Mouse (Mus musculus): ENCODE data around the gene Podxl2.

Podxl2 gene

GRCm38 (mm10) chr6:88886417-88886967 is 11.6 kb upstream of the Podxl2 start:
- DNase-seq (ENCODE audit: low spot score), result no peak

- no peak for DNase-seq (ENCODE audit: low spot score)
Measured at GRCm38 (mm10) chr6:88885644-88886416, 11.0 kb upstream of the Podxl2 start.

GRCm38 (mm10) chr6:88884690-88885089 is 9.8 kb upstream of the Podxl2 start:
- DNase-seq (ENCODE audit: low spot score), result no peak

- no peak for DNase-seq (ENCODE audit: low spot score)
Measured at GRCm38 (mm10) chr6:88884195-88884594, 9.4 kb upstream of the Podxl2 start.

- no peak for DNase-seq (ENCODE audit: low spot score)
Measured at GRCm38 (mm10) chr6:88881334-88881733, 6.5 kb upstream of the Podxl2 start.

- no peak for DNase-seq (ENCODE audit: low spot score)
Measured at GRCm38 (mm10) chr6:88879471-88879870, 4.6 kb upstream of the Podxl2 start.

- DNase-seq (ENCODE audit: low spot score), result no peak
Measured at GRCm38 (mm10) chr6:88873965-88874867, 628 bp downstream of the Podxl2 start.

- DNase-seq (ENCODE audit: low spot score), result no peak
Measured at GRCm38 (mm10) chr6:88872811-88873210, 2.0 kb downstream of the Podxl2 start.

- no peak for DNase-seq (ENCODE audit: low spot score)
Measured at GRCm38 (mm10) chr6:88871546-88871945, 3.3 kb downstream of the Podxl2 start.

- no peak for DNase-seq (ENCODE audit: low spot score)
Measured at GRCm38 (mm10) chr6:88870594-88870993, 4.2 kb downstream of the Podxl2 start.

- DNase-seq (ENCODE audit: low spot score), result no peak
Measured at GRCm38 (mm10) chr6:88869459-88869858, 5.4 kb downstream of the Podxl2 start.

- DNase-seq (ENCODE audit: low spot score), result no peak
Measured at GRCm38 (mm10) chr6:88865704-88866103, 9.1 kb downstream of the Podxl2 start.

- peak; percentile 60 for DNase-seq (ENCODE audit: low spot score)
Measured at GRCm38 (mm10) chr6:88860914-88861313, 13.9 kb downstream of the Podxl2 start.

GRCm38 (mm10) chr6:88858341-88858740 is 16.5 kb downstream of the Podxl2 start:
- no peak for DNase-seq (ENCODE audit: low spot score)

- DNase-seq (ENCODE audit: low spot score), result no peak
Measured at GRCm38 (mm10) chr6:88857830-88858229, 17.0 kb downstream of the Podxl2 start.

- DNase-seq (ENCODE audit: low spot score), result no peak
Measured at GRCm38 (mm10) chr6:88857249-88857648, 17.6 kb downstream of the Podxl2 start.

GRCm38 (mm10) chr6:88855636-88856035 is 19.2 kb downstream of the Podxl2 start:
- peak; percentile 86 for DNase-seq (ENCODE audit: low spot score)

- DNase-seq (ENCODE audit: low spot score), result no peak
Measured at GRCm38 (mm10) chr6:88854509-88854908, 20.3 kb downstream of the Podxl2 start.

- no peak for DNase-seq (ENCODE audit: low spot score)
Measured at GRCm38 (mm10) chr6:88850034-88850433, 24.8 kb downstream of the Podxl2 start.

- DNase-seq (ENCODE audit: low spot score), result no peak
Measured at GRCm38 (mm10) chr6:88849270-88849669, 25.6 kb downstream of the Podxl2 start.

- no peak for DNase-seq (ENCODE audit: low spot score)
Measured at GRCm38 (mm10) chr6:88847571-88847970, 27.3 kb downstream of the Podxl2 start.

- DNase-seq (ENCODE audit: low spot score), result no peak
Measured at GRCm38 (mm10) chr6:88844901-88845565, 29.8 kb downstream of the Podxl2 start.
